Mouse (Mus musculus): ENCODE data around the gene Fam98c. TPM values are rescaled to one million over a fixed set of nuclear protein-coding genes. Genes with fewer than 3 reads are reported as not detected.
"Not testable (repeated sequence)": the region's sequence is repeated elsewhere in the genome, so short reads cannot be mapped to it uniquely, and the experiment has no call there.

Gene Fam98c
- polyA plus RNA-seq, 1 experiment from 2014 or later: 44.1 TPM

DNA sequence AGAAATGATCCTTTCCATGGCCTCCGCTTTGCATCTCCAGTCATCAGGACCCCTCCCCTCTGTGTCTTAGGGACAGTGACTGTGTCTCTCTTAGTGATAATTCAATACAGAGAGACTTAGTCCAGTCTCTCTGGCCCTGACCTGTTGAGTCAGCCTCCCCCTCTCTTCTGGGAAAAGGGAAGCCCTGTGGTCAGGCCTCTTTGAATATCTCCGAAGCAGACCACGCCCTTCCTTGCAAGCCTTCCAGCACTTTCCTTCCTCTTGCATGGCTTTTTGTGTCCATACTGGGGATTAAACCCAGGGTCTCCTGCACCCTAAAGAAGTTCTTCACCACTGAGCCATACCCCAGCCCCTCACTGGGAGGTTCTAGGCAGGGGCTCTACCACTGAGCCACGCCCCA, 12.0 kb downstream of the Fam98c start:
- H3K4me3 ChIP-seq (ENCODE audit: low read length): no peak overlapping the region

DNA sequence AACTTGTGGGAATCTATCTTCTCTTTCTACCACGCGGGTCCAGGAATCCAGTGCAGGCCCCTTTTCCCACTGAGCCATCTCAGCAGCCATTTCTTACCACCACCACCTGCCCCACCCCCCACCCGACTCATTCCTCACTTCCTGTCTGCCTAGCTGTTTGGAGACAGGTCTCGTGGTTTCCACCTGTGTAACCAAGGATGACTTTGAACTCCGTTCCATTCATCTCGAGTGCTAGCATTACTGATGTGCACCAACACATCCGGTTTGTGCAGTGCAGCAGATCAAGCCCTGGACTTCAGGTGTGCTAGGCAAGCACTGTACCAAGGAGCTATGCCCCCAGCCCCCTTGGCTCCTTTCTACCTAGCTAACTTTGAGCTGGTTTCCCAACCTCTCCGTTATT, 14.6 kb downstream of the Fam98c start:
- Histone ChIP-seq H3K4me2 (ENCODE audit: low read length) (no peak overlapping the region), H3K4me3 (ENCODE audit: low read length) (no peak overlapping the region), H3K27me3 (replicated peaks; ENCODE audit: control insufficient read depth, insufficient read depth, low read length) (peaks cover 2% of the 10 kb centered on the region), H3K4me1 (ENCODE audit: control insufficient read depth, insufficient read depth, low read depth, low read length) (no peaks in the 10 kb centered on the region), H3K36me3 (ENCODE audit: control insufficient read depth, insufficient read depth, low read length) (no peaks in the 10 kb centered on the region), H3K27ac (ENCODE audit: low read depth, low read length) (no peak overlapping the region), H3K9me3 (ENCODE audit: control insufficient read depth, low read length) (no peaks in the 10 kb centered on the region), H3K9ac (ENCODE audit: low read depth, low read length) (no peak overlapping the region)
- no peak for ATAC-seq
- 85% methylated on average over 8 of the region's 8 CpGs for WGBS

More for the DNA sequence above, 12.0 kb downstream of the Fam98c start:
- no peaks in the 10 kb centered on the region for H3K4me1 ChIP-seq (ENCODE audit: control insufficient read depth, insufficient read depth, low read depth, low read length)
- 96% methylated on average over 3 of the region's 4 CpGs for WGBS
- no peak overlapping the region for H3K9ac ChIP-seq (ENCODE audit: low read depth, low read length)
- H3K9me3 ChIP-seq (ENCODE audit: control insufficient read depth, low read length): no peaks in the 10 kb centered on the region
- H3K27ac ChIP-seq (ENCODE audit: low read depth, low read length): no peak overlapping the region
- no peaks in the 10 kb centered on the region for H3K27me3 ChIP-seq (replicated peaks; ENCODE audit: control insufficient read depth, insufficient read depth, low read length)
- no peak for ATAC-seq
- H3K4me2 ChIP-seq (ENCODE audit: low read length): no peak overlapping the region
- H3K36me3 ChIP-seq (ENCODE audit: control insufficient read depth, insufficient read depth, low read length): no peaks in the 10 kb centered on the region

DNA sequence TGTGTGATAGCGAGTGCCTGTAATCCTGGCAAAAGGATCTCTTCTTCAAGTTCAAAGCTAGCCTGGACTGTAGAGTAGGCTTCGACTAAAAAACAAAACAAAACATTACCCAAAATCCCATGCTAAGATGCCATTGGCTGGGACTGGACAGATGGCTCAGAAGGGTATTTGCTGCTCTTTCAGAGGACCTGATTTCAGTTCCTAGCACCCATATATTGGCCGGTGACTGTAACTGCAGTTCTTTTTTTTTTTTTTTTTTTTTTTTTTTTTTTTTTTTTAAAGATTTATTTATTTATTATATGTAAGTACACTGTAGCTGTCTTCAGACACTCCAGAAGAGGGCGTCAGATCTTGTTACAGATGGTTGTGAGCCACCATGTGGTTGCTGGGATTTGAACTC, 16.8 kb downstream of the Fam98c start:
- H3K36me3 ChIP-seq (ENCODE audit: control insufficient read depth, insufficient read depth, low read length); H3K9me3 ChIP-seq (ENCODE audit: control insufficient read depth, low read length); H3K27ac ChIP-seq (ENCODE audit: low read depth, low read length); H3K9ac ChIP-seq (ENCODE audit: low read depth, low read length); H3K4me2 ChIP-seq (ENCODE audit: low read length); H3K4me1 ChIP-seq (ENCODE audit: control insufficient read depth, insufficient read depth, low read depth, low read length); ATAC-seq; H3K27me3 ChIP-seq (replicated peaks; ENCODE audit: control insufficient read depth, insufficient read depth, low read length); H3K4me3 ChIP-seq (ENCODE audit: low read length): not testable (repeated sequence)
- 94% methylated on average over 3 of the region's 4 CpGs for WGBS

DNA sequence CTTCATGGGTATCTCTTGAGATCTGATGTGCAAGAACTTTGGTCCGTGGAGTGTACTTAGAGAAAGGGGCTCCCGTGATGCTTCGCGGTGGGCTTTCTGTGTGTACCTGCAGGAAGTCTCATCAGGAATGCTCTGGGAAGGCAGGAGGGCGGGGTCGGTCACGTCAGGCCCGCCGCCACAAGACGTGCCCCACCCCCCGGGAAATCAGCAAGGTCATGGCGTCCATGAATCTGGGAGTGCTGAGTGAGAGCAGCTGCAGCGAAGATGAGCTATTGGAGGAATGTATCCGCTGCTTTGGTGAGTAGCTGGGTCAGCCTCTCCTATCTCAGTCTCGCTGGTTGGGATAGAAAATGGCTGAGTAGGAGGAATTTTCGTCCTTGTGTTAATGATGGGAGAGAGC, 18.6 kb downstream of the Fam98c start:
- WGBS: 43% methylated on average over 16 of the region's 16 CpGs
- H3K4me3 ChIP-seq (ENCODE audit: low read length): no peak overlapping the region
- H3K9ac ChIP-seq (ENCODE audit: low read depth, low read length): no peak overlapping the region
- no peak overlapping the region for H3K4me2 ChIP-seq (ENCODE audit: low read length)
- no peaks in the 10 kb centered on the region; the same call in 1 of the 2 replicates for H3K4me1 ChIP-seq (ENCODE audit: control insufficient read depth, insufficient read depth, low read depth, low read length)
- H3K36me3 ChIP-seq (ENCODE audit: control insufficient read depth, insufficient read depth, low read length): no peaks in the 10 kb centered on the region
- no peak overlapping the region for H3K27ac ChIP-seq (ENCODE audit: low read depth, low read length)
- H3K27me3 ChIP-seq (replicated peaks; ENCODE audit: control insufficient read depth, insufficient read depth, low read length): peaks cover 2% of the 10 kb centered on the region
- ATAC-seq: no peak
- H3K9me3 ChIP-seq (ENCODE audit: control insufficient read depth, low read length): no peaks in the 10 kb centered on the region

DNA sequence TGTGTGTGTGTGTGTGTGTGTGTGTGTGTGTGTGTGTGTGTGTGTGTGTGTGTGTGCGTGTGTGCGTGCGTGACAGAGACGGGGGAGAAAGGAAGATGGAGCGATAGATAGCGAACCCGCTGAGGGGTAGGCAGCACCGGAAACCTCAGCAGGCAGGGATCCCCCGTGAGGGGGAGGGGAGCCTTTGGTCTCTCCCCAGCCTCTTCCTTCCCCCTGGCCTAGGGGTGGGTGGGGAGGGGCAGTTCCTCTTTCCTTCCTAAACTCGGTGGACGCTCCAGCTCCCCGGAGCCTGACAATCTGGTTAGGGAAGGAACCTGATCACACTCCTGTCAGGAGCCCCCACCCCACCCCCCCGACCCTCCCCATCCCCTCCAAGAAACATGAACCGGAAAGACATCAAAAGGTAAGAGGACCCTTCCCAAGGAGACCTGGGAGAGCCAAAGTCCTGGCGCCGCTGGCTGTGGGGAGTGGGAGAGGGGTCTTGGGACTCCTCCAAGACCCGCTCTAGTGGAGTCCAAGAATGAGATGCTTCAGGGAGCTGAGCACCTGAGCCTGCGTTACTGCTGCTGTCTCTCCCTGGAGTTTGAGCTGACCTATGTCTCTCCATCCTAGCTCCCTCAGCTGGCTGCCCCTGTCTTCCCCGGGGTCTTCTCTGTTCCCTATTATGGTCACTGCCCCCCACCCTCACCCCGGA, 21.2 kb downstream of the Fam98c start, which contains the start of gene Rasgrp4:
Rasgrp4 (plus strand) TSS at position 159 of the 694 bp plus-strand sequence.
- Histone ChIP-seq H3K27me3 (replicated peaks; ENCODE audit: control insufficient read depth, insufficient read depth, low read length) (peaks cover 2% of the 10 kb centered on the region), H3K4me1 (ENCODE audit: control insufficient read depth, insufficient read depth, low read depth, low read length) (no peaks in the 10 kb centered on the region; the same call in 1 of the 2 replicates), H3K36me3 (ENCODE audit: control insufficient read depth, insufficient read depth, low read length) (no peaks in the 10 kb centered on the region), H3K4me2 (ENCODE audit: low read length) (peak within 1 kb of the TSS; percentile 60), H3K9ac (ENCODE audit: low read depth, low read length) (peak within 1 kb of the TSS; percentile 9; the same call in 1 of the 2 replicates), H3K9me3 (ENCODE audit: control insufficient read depth, low read length) (no peaks in the 10 kb centered on the region), H3K4me3 (ENCODE audit: low read length) (peak within 1 kb of the TSS; percentile 30), H3K27ac (ENCODE audit: low read depth, low read length) (no peak within 1 kb of the TSS)
- ATAC-seq: peak; percentile 71
- 2% methylated on average over 10 of the region's 20 CpGs for WGBS

DNA sequence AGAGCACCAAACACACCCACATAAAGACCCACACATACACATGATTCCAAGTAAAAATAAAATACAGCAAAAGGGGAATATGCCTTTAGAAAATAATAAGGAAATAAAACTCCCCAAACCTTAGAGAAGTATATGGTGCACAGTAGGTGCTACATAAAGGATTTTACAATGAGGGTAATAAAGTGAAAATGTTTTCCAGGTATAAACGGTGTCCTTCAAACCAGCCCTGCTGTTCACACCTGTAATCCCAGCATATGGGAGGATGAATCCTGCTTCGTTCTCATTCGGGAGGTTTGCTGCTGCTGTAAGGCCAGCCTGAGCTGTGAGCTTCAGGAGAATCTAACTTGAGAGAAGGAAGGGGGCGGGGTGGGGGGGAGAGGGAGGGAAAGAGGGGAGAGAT, 21.8 kb downstream of the Fam98c start:
- ATAC-seq: no peak
- Histone ChIP-seq H3K27ac (ENCODE audit: low read depth, low read length) (no peak overlapping the region), H3K9me3 (ENCODE audit: control insufficient read depth, low read length) (no peaks in the 10 kb centered on the region), H3K4me2 (ENCODE audit: low read length) (peak overlapping the region; percentile 60), H3K4me3 (ENCODE audit: low read length) (peak overlapping the region; percentile 30), H3K9ac (ENCODE audit: low read depth, low read length) (no peak overlapping the region), H3K4me1 (ENCODE audit: control insufficient read depth, insufficient read depth, low read depth, low read length) (no peaks in the 10 kb centered on the region; the same call in 1 of the 2 replicates), H3K36me3 (ENCODE audit: control insufficient read depth, insufficient read depth, low read length) (no peaks in the 10 kb centered on the region), H3K27me3 (replicated peaks; ENCODE audit: control insufficient read depth, insufficient read depth, low read length) (peaks cover 2% of the 10 kb centered on the region)
- 5% methylated on average over 4 of the region's 4 CpGs for WGBS

DNA sequence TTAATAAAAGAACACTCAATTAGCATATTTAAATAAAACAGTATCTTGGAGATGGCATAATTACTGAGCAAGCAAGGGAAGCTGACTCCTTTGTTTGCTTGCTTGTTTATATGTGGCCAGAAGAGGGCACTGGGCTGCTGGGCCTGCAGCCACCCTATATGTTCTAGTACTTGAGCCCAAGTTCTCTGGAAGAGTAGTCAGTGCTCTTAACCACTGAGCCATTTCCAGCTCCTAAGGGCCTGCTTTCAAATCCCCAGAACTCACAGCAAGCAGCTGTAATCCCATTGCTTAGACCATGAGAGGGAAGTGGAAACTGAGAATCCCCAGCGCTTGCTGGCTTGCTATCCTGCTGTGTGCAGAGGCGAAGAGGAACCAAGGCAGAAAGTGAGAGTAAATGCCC, 27.3 kb downstream of the Fam98c start:
- Histone ChIP-seq H3K27ac (ENCODE audit: low read depth, low read length) (no peak overlapping the region), H3K4me3 (ENCODE audit: low read length) (no peak overlapping the region), H3K9me3 (ENCODE audit: control insufficient read depth, low read length) (no peaks in the 10 kb centered on the region), H3K27me3 (replicated peaks; ENCODE audit: control insufficient read depth, insufficient read depth, low read length) (peaks cover 3% of the 10 kb centered on the region), H3K4me1 (ENCODE audit: control insufficient read depth, insufficient read depth, low read depth, low read length) (peaks cover 7% of the 10 kb centered on the region), H3K36me3 (ENCODE audit: control insufficient read depth, insufficient read depth, low read length) (no peaks in the 10 kb centered on the region), H3K4me2 (ENCODE audit: low read length) (no peak overlapping the region), H3K9ac (ENCODE audit: low read depth, low read length) (no peak overlapping the region)
- 60% methylated on average over 2 of the region's 2 CpGs for WGBS
- no peak for ATAC-seq

DNA sequence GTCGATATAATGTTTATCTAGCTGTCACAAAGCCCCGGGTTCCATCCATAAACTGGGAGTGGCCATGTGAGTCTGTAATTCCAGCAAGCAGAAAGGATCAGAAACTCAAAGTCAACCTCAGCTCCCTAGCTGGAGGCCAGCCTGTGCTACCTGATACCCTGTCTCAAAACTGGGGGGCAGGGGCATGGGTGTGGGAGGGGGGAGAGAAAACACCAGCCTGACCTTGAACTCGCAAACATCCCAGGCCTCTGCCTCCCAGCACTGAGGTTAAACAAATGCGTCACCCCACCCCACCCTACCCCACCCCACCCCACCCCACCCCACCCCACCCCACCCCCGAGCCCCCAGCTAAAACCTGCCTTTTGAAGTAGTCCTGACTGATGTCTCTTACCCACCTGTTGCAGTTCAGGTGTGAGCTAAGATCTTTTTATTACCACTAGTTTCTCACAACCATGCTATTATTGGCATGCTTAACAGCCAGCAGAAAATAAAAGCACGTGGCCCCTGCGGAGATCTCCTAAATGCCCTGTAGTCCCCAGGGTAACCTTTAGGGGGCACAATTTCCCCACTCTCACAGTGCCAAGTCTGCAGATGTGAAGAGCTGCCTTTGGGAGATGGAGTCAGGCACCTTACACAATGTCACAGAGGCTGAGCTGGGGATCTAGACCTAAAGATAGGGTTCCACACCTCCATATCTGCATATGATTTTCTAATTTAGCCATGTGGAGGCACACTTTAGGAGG, 29.7 kb downstream of the Fam98c start:
- Histone ChIP-seq H3K27ac (ENCODE audit: low read depth, low read length) (no peak overlapping the region), H3K4me1 (ENCODE audit: control insufficient read depth, insufficient read depth, low read depth, low read length) (peaks cover 7% of the 10 kb centered on the region), H3K36me3 (ENCODE audit: control insufficient read depth, insufficient read depth, low read length) (no peaks in the 10 kb centered on the region), H3K9ac (ENCODE audit: low read depth, low read length) (no peak overlapping the region), H3K4me3 (ENCODE audit: low read length) (no peak overlapping the region), H3K9me3 (ENCODE audit: control insufficient read depth, low read length) (no peaks in the 10 kb centered on the region), H3K27me3 (replicated peaks; ENCODE audit: control insufficient read depth, insufficient read depth, low read length) (peaks cover 3% of the 10 kb centered on the region), H3K4me2 (ENCODE audit: low read length) (no peak overlapping the region)
- no peak for ATAC-seq
- 36% methylated on average over 7 of the region's 7 CpGs for WGBS

DNA sequence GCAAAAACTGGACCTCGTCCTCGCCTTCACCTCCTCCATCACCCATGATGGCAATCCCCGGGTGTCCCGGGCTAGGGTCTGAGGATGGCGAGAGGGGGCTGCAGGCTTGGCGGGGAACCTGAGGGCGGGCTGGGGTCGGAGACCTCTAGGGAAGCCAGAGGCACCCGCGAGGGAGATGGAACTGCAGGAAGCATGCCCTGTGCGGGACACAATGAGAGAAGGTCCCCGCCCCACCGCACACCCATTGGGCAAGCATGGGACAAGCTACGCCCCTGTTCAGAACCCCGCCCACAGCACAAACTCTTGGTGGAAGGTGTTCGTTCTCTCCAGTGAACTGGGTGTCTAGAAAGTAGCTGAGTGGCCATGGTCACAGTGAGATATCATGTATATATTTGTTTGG, 31.1 kb downstream of the Fam98c start, which contains the start of gene Ryr1:
Ryr1 (minus strand) TSS at position 210 of the 400 bp plus-strand sequence.
- H3K4me1 ChIP-seq (ENCODE audit: control insufficient read depth, insufficient read depth, low read depth, low read length): peaks cover 7% of the 10 kb centered on the region
- H3K4me3 ChIP-seq (ENCODE audit: low read length): peak within 1 kb of the TSS; percentile 33
- H3K9me3 ChIP-seq (ENCODE audit: control insufficient read depth, low read length): no peaks in the 10 kb centered on the region
- H3K36me3 ChIP-seq (ENCODE audit: control insufficient read depth, insufficient read depth, low read length): no peaks in the 10 kb centered on the region
- ATAC-seq: no peak
- H3K27me3 ChIP-seq (replicated peaks; ENCODE audit: control insufficient read depth, insufficient read depth, low read length): peaks cover 3% of the 10 kb centered on the region
- no peak within 1 kb of the TSS for H3K27ac ChIP-seq (ENCODE audit: low read depth, low read length)
- WGBS: 0% methylated on average over 16 of the region's 16 CpGs
- peak within 1 kb of the TSS; percentile 66 for H3K4me2 ChIP-seq (ENCODE audit: low read length)
- H3K9ac ChIP-seq (ENCODE audit: low read depth, low read length): peak within 1 kb of the TSS; percentile 48

Data from hindbrain, embryonic 16.5 days (tissue).